Mouse (Mus musculus): ENCODE data around the gene Jtb.
A peak's percentile ranks its signal among the peaks of the same experiment; 100 is the strongest.

The Jtb gene

GRCm38 (mm10) chr3:90231507-90232333 is at the start of gene Jtb:
Gene Jtb, plus strand, starts transcription at chr3:90231597.
- DNase-seq (ENCODE audit: low read depth, low spot score): peak; percentile 97

- DNase-seq (ENCODE audit: low read depth, low spot score): no peak
These were observed 47.8 kb upstream of the Jtb start for GRCm38 (mm10) chr3:90183581-90183980.

GRCm38 (mm10) chr3:90190859-90191510 is 40.4 kb upstream of the Jtb start:
- no peak for DNase-seq (ENCODE audit: low read depth, low spot score)

- no peak for DNase-seq (ENCODE audit: low read depth, low spot score)
These were observed 36.6 kb upstream of the Jtb start for GRCm38 (mm10) chr3:90194759-90195158.

GRCm38 (mm10) chr3:90195644-90196043 is 35.8 kb upstream of the Jtb start:
- no peak for DNase-seq (ENCODE audit: low read depth, low spot score)

- no peak for DNase-seq (ENCODE audit: low read depth, low spot score)
These were observed 33.8 kb upstream of the Jtb start for GRCm38 (mm10) chr3:90197548-90197947.

- DNase-seq (ENCODE audit: low read depth, low spot score): no peak
These were observed 28.5 kb upstream of the Jtb start for GRCm38 (mm10) chr3:90202884-90203283.

- no peak for DNase-seq (ENCODE audit: low read depth, low spot score)
These were observed 27.8 kb upstream of the Jtb start for GRCm38 (mm10) chr3:90203619-90204018.

GRCm38 (mm10) chr3:90204582-90204981 is 26.8 kb upstream of the Jtb start:
- DNase-seq (ENCODE audit: low read depth, low spot score): peak; percentile 30

- no peak for DNase-seq (ENCODE audit: low read depth, low spot score)
These were observed 22.7 kb upstream of the Jtb start for GRCm38 (mm10) chr3:90208662-90209061.

GRCm38 (mm10) chr3:90209908-90210566 is 21.4 kb upstream of the Jtb start:
- peak; percentile 30 for DNase-seq (ENCODE audit: low read depth, low spot score)

- no peak for DNase-seq (ENCODE audit: low read depth, low spot score)
These were observed 19.7 kb upstream of the Jtb start for GRCm38 (mm10) chr3:90211475-90212398.

- no peak for DNase-seq (ENCODE audit: low read depth, low spot score)
These were observed 18.7 kb upstream of the Jtb start for GRCm38 (mm10) chr3:90212723-90213122.

GRCm38 (mm10) chr3:90213377-90213866 is 18.0 kb upstream of the Jtb start, which contains the start of the genes Rps27 and Rab13:
Gene Rps27, minus strand, starts transcription at chr3:90213651.
Gene Rab13, plus strand, starts transcription at chr3:90213695.
- peak; percentile 95 for DNase-seq (ENCODE audit: low read depth, low spot score)

- DNase-seq (ENCODE audit: low read depth, low spot score): no peak
These were observed 17.3 kb upstream of the Jtb start for GRCm38 (mm10) chr3:90213956-90214684.

- peak; percentile 59 for DNase-seq (ENCODE audit: low read depth, low spot score)
These were observed 15.5 kb upstream of the Jtb start for GRCm38 (mm10) chr3:90215825-90216380.

- peak; percentile 75 for DNase-seq (ENCODE audit: low read depth, low spot score)
These were observed 11.3 kb upstream of the Jtb start for GRCm38 (mm10) chr3:90220088-90220487.

- DNase-seq (ENCODE audit: low read depth, low spot score): no peak
These were observed 10.9 kb upstream of the Jtb start for GRCm38 (mm10) chr3:90220531-90220951.

GRCm38 (mm10) chr3:90221123-90221522 is 10.3 kb upstream of the Jtb start:
- no peak for DNase-seq (ENCODE audit: low read depth, low spot score)

- no peak for DNase-seq (ENCODE audit: low read depth, low spot score)
These were observed 8.9 kb upstream of the Jtb start for GRCm38 (mm10) chr3:90222455-90222854.

Measured in A20 (cell line).